Comparison of ENCODE assay signal across 8 mouse cellular contexts in the genomic region with DNA sequence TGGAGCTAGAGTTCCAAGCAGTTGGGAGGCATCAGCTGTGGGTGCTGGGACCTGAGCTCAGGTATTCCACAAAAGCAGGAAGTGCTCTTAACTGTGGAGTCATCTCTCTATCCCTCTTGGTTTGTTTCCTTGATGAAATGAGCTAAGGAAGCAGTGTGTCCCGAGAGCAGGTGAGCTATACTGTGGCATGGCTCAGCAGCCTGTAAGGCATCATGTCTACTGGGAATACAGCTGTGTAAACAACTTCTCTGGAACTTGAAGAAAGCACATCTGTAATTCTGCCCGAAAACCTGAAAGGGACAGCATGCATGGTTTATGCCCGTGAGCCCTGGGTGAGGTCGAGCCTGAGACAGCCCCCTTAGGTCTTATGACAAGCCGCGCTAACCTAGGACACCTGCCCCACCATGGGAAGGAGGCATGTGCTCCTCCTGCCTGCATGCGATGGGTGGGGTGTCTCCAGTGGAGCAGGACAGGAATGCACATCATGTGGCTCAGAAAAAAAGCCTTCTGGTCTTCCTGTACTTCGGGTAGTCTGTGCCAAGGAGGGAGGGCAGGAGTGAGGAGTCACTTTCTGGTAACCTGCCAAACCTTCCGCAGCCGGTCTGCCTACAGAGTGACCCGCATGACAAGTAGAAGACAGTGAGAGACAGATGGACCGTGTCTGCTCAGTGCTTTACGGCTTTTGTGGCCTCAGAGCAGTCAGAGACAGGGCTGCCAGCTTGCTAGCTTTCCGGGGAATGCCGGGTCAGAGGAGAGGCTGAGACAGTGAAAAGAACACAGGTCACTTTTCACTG. TPM values are rescaled to one million over a fixed set of nuclear protein-coding genes. Genes with fewer than 3 reads are reported as not detected.
DNase-seq lines count a peak whose midpoint lies in the region; ATAC-seq lines count a peak whose summit lies in the region.

No protein-coding gene starts in this region.

- H3K4me3 ChIP-seq in forebrain, embryonic 14.5 days (ENCODE audit: low read depth, low read length), result no peak overlapping the region
- no peak overlapping the region for H3K4me3 ChIP-seq in stomach, embryonic 16.5 days (replicated peaks; ENCODE audit: low read length)

- peak overlapping the region; percentile 3; the same call in 1 of the 2 replicates for H3K4me2 ChIP-seq in forebrain, embryonic 14.5 days (ENCODE audit: low read length)
- H3K4me2 ChIP-seq in stomach, embryonic 16.5 days (ENCODE audit: low read depth, low read length), result peak overlapping the region; percentile 23

- intact Hi-C loops in heart, postnatal 10 days (cut with DNase I), result no loop called here

- DNase-seq in Muller cell, postnatal 12 days (ENCODE audit: inconsistent ontology term), result peak; percentile 97
- peak; percentile 59 for DNase-seq in brain, embryonic 18.5 days (ENCODE audit: low read depth, low spot score)
- DNase-seq in forebrain, embryonic 14.5 days (ENCODE audit: low spot score), result peak; percentile 89
- peak; percentile 85 for DNase-seq in heart, postnatal 10 days
- peak; percentile 88 to 96 for DNase-seq in kidney, postnatal 36 days

- H3K9ac ChIP-seq in forebrain, embryonic 14.5 days (ENCODE audit: low read length), result no peak overlapping the region
- 0 out of 2 replicates have a peak overlapping the region, but pooled peaks have one; percentile 43 for H3K9ac ChIP-seq in stomach, embryonic 16.5 days (ENCODE audit: low read length)

- H3K4me1 ChIP-seq in forebrain, embryonic 14.5 days (ENCODE audit: control insufficient read depth, insufficient read depth, low read length), result peaks cover 36% of the 10 kb centered on the region
- peaks cover 36% of the 10 kb centered on the region for H3K4me1 ChIP-seq in stomach, embryonic 16.5 days (ENCODE audit: control insufficient read depth, insufficient read depth, low read length)

- no peaks in the 10 kb centered on the region for H3K27me3 ChIP-seq in forebrain, embryonic 14.5 days (replicated peaks; ENCODE audit: control insufficient read depth, insufficient read depth, low read length)
- H3K27me3 ChIP-seq in stomach, embryonic 16.5 days (ENCODE audit: control insufficient read depth, insufficient read depth, low read length), result no peaks in the 10 kb centered on the region

- H3K27ac ChIP-seq in forebrain, embryonic 14.5 days (ENCODE audit: low read depth, low read length), result peak overlapping the region; percentile 58; the same call in 1 of the 2 replicates
- H3K27ac ChIP-seq in stomach, embryonic 16.5 days (ENCODE audit: low read length), result peak overlapping the region; percentile 87

- WGBS in forebrain, embryonic 14.5 days, result 38% methylated on average over 15 of the region's 15 CpGs
- WGBS in stomach, embryonic 16.5 days, result 23% methylated on average over 15 of the region's 15 CpGs

- H3K36me3 ChIP-seq in forebrain, embryonic 14.5 days (ENCODE audit: control insufficient read depth, insufficient read depth, low read length), result no peaks in the 10 kb centered on the region
- H3K36me3 ChIP-seq in stomach, embryonic 16.5 days (ENCODE audit: control insufficient read depth, insufficient read depth, low read length), result no peaks in the 10 kb centered on the region

- peak; percentile 89 for ATAC-seq in forebrain, embryonic 14.5 days
- ATAC-seq in megakaryocyte-erythroid progenitor cell, adult 5-6 weeks (replicated peaks; ENCODE audit: low FRiP score, low TSS enrichment, poor library complexity, severe bottlenecking), result 0 out of 2 replicates have a peak, but pooled peaks have one; percentile 27
- ATAC-seq in stomach, embryonic 16.5 days (ENCODE audit: insufficient read depth, low FRiP score), result peak; percentile 80
- no peak for ATAC-seq in CD4-positive, CD25-positive, alpha-beta regulatory T cell, adult 4 months

- no peaks in the 10 kb centered on the region for H3K9me3 ChIP-seq in forebrain, embryonic 14.5 days (replicated peaks; ENCODE audit: control insufficient read depth, low read length)
- H3K9me3 ChIP-seq in stomach, embryonic 16.5 days (replicated peaks; ENCODE audit: control insufficient read depth, low read length), result no peaks in the 10 kb centered on the region

RNA-seq across cellular contexts. Expression of gene Afap1, which starts 14.7 kb away (rescaled TPM):
- polyA plus RNA-seq in forebrain, embryonic 14.5 days (2014; fragmentation: Nextera tagmentation; extraction: Ambion mirVana), result 36.9 and 45.8 TPM in 2 replicates
- total RNA-seq in heart, postnatal 10 days (2021), result 10 to 100 TPM; 37.9 to 42.9 TPM
- 2.3 and 2.8 TPM in 2 replicates for total RNA-seq in megakaryocyte-erythroid progenitor cell, adult 5-6 weeks (2014; fragmentation: Nextera tagmentation)
- total RNA-seq in megakaryocyte-erythroid progenitor cell, adult 5-6 weeks (2017), result 0.33 and 2.4 TPM in 2 replicates
- 19.2 and 20.4 TPM in 2 replicates for polyA plus RNA-seq in stomach, embryonic 16.5 days (2015; fragmentation: Nextera tagmentation; extraction: Ambion mirVana)
- 10 to 100 TPM; 13.7 to 17.3 TPM for polyA plus RNA-seq in CD4-positive, CD25-positive, alpha-beta regulatory T cell, adult 4 months (2017; shearing (Covaris generic))
